Mouse (Mus musculus) heart, adult 2 months (tissue): Measurements from ENCODE around the gene Reep3. TPM values are rescaled to one million over a fixed set of nuclear protein-coding genes. Genes with fewer than 3 reads are reported as not detected.

Source experiments
- DNase-seq, 2 experiments: peaks; one replicate each; pipeline ENCODE4 v3.0.0; 2021
- H3K27ac ChIP-seq: fragments of 200-600 bp; 2 replicates; pipeline ENCODE4 v1.8.1; 2022
- H3K27me3 ChIP-seq: fragments of 200-500 bp; 2 replicates; pipeline ENCODE4 v1.6.1; 2012; ENCODE audit warnings: mild to moderate bottlenecking, low read length, inconsistent platforms, mixed read lengths; ENCODE audit not compliant: control insufficient read depth, insufficient read depth
- H3K36me3 ChIP-seq: fragments of 200-500 bp; 2 replicates; pipeline ENCODE4 v1.6.1; 2012; ENCODE audit warnings: low read length, inconsistent platforms; ENCODE audit not compliant: control insufficient read depth, insufficient read depth
- H3K4me1 ChIP-seq: fragments of 200-500 bp; 2 replicates; pipeline ENCODE4 v1.6.1; 2011; ENCODE audit warnings: low read length; ENCODE audit not compliant: control insufficient read depth, insufficient read depth
- H3K4me3 ChIP-seq: fragments of 200-600 bp; 2 replicates; pipeline ENCODE4 v1.8.1; 2022
- H3K79me2 ChIP-seq: fragments of 200-500 bp; replicated peaks from 2 replicates; pipeline ENCODE4 v1.6.1; 2012; ENCODE audit warnings: mild to moderate bottlenecking, inconsistent platforms, low read length, moderate library complexity, mixed read lengths; ENCODE audit not compliant: control insufficient read depth, insufficient read depth
- H3K9ac ChIP-seq: fragments of 200-500 bp; 2 replicates; pipeline ENCODE4 v1.6.1; 2012; ENCODE audit warnings: low read depth, mild to moderate bottlenecking, control low read depth, inconsistent platforms, low read length, mixed read lengths
- CTCF ChIP-seq: fragments of 200-600 bp; IDR thresholded peaks from 2 replicates; pipeline ENCODE4 v1.8.1; 2022; ENCODE audit warnings: antibody characterized with exemption, mild to moderate bottlenecking, moderate library complexity
- EP300 ChIP-seq: fragments of 200-500 bp; IDR thresholded peaks from 2 replicates; pipeline ENCODE4 v1.6.1; 2011; ENCODE audit warnings: low read depth, low read length, control low read depth; ENCODE audit not compliant: insufficient read depth
- POLR2A ChIP-seq: fragments of 200-500 bp; IDR thresholded peaks from 2 replicates; pipeline ENCODE4 v1.6.1; 2011; ENCODE audit warnings: mild to moderate bottlenecking, low read depth, low read length, control low read depth; ENCODE audit not compliant: insufficient read depth
- WGBS: fragments of 180-500 bp; shearing (Covaris S2); methylation state at CpG from one replicate; pipeline ENCODE4 v1.1.7; 2018; 5-methylcytosine and 5-hydroxymethylcytosine counted together
- intact Hi-C: fragments of 180-260 bp; cut with DNase I; formaldehyde crosslinking; loops from one replicate; pipeline ENCODE4 v1.15.1; 2025
- polyA plus RNA-seq: library from polyadenylated mRNA; depleted of rRNA; stranded (reverse); fragments of >200 nt; gene quantifications from 2 replicates; pipeline ENCODE4 v1.2.3, GENCODE M21; 2012
- total RNA-seq, 2 experiments: library from RNA; stranded (reverse); gene quantifications; 2 replicates each; pipeline ENCODE4 v1.2.3; 2021

Gene Reep3
- total and polyA plus RNA-seq, 3 experiments = 14.9 to 20.2 (median 19.7) TPM

GRCm38 (mm10) chr10:67029297-67029696, 67.4 kb downstream of the Reep3 start:
- Histone ChIP-seq H3K27ac (no peak overlapping the region), H3K36me3 (peaks cover 4% of the 10 kb centered on the region; the same call in 1 of the 2 replicates), H3K9ac (no peak overlapping the region), H3K4me3 (no peak overlapping the region), H3K4me1 (peaks cover 11% of the 10 kb centered on the region), H3K27me3 (no peaks in the 10 kb centered on the region), H3K79me2 (no peaks in the 10 kb centered on the region)
- intact Hi-C loops = no loop called here
- 79% methylated on average over 12 of the region's 12 CpGs for WGBS
- TF ChIP-seq CTCF (no peak), EP300 (no peak), POLR2A (no peak)
- DNase-seq = no peak

- Histone ChIP-seq H3K9ac (no peak overlapping the region), H3K27ac (peak overlapping the region; percentile 80), H3K27me3 (no peaks in the 10 kb centered on the region), H3K4me3 (no peak overlapping the region), H3K79me2 (no peaks in the 10 kb centered on the region), H3K4me1 (peaks cover 11% of the 10 kb centered on the region), H3K36me3 (peaks cover 4% of the 10 kb centered on the region; the same call in 1 of the 2 replicates)
- WGBS = 90% methylated on average over 8 of the region's 8 CpGs
- DNase-seq = no peak
- intact Hi-C loops = loop anchor here (2.0 kb wide), 1 partner anchor 20 kb away; no protein-coding TSS in a partner anchor
- TF ChIP-seq CTCF = no peak
- TF ChIP-seq POLR2A = no peak
Observed at GRCm38 (mm10) chr10:67026375-67026774, 70.4 kb downstream of the Reep3 start.

GRCm38 (mm10) chr10:67025573-67026236, 71.0 kb downstream of the Reep3 start:
- Histone ChIP-seq H3K4me1 (peaks cover 11% of the 10 kb centered on the region), H3K9ac (no peak overlapping the region), H3K27me3 (no peaks in the 10 kb centered on the region), H3K36me3 (peaks cover 4% of the 10 kb centered on the region; the same call in 1 of the 2 replicates), H3K79me2 (no peaks in the 10 kb centered on the region), H3K4me3 (no peak overlapping the region), H3K27ac (peak overlapping the region; percentile 80)
- whole genome bisulfite sequencing = 27% methylated on average over 10 of the region's 10 CpGs
- TF ChIP-seq POLR2A (no peak), EP300 (0 out of 2 replicates have a peak, but pooled peaks have one; percentile 67), CTCF (peak; percentile 34; the same call in 1 of the 2 replicates)
- intact Hi-C loops = loop anchor here (2.0 kb wide), 2 partner anchors 21 kb away; no protein-coding TSS in a partner anchor
- peak; percentile 83 to 87 for DNase-seq

DNA sequence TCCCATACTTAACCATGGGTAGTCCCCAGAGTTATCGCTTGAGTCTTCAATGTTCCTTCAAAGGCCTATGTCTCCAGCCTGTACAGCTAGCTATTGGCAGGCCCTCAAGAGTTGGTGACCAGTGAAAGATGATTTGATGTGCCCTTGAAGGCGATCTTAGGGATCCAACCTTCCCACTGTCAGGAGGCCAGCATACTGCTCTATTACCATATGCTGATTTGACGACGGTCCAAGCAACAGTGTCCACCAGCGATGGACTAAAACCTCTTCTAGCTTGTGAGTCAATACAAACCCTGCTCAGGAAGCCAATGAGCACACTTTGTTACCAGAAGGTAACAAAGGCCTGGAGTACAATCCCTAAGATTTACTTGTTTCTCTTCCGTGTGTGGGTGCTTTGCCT, 72.4 kb downstream of the Reep3 start:
- Histone ChIP-seq H3K36me3 (peaks cover 2% of the 10 kb centered on the region; the same call in 1 of the 2 replicates), H3K79me2 (no peaks in the 10 kb centered on the region), H3K4me1 (peaks cover 11% of the 10 kb centered on the region), H3K27ac (no peak overlapping the region), H3K9ac (no peak overlapping the region), H3K27me3 (no peaks in the 10 kb centered on the region), H3K4me3 (no peak overlapping the region)
- 96% methylated on average over 6 of the region's 6 CpGs for WGBS
- no peak for TF ChIP-seq EP300
- intact Hi-C loops = loop anchor here (2.0 kb wide), 1 partner anchor 20 kb away; no protein-coding TSS in a partner anchor
- DNase-seq = no peak

- Histone ChIP-seq H3K27me3 (no peaks in the 10 kb centered on the region), H3K4me3 (no peak overlapping the region), H3K36me3 (peaks cover 2% of the 10 kb centered on the region; the same call in 1 of the 2 replicates), H3K9ac (no peak overlapping the region), H3K4me1 (peaks cover 11% of the 10 kb centered on the region), H3K27ac (no peak overlapping the region), H3K79me2 (no peaks in the 10 kb centered on the region)
- no peak for TF ChIP-seq POLR2A
- no peak for TF ChIP-seq CTCF
- TF ChIP-seq EP300 = no peak
- DNase-seq = no peak
- WGBS = 75% methylated on average over 9 of the region's 9 CpGs
- intact Hi-C loops = no loop called here
Observed at GRCm38 (mm10) chr10:67023092-67023491, 73.7 kb downstream of the Reep3 start.

DNA sequence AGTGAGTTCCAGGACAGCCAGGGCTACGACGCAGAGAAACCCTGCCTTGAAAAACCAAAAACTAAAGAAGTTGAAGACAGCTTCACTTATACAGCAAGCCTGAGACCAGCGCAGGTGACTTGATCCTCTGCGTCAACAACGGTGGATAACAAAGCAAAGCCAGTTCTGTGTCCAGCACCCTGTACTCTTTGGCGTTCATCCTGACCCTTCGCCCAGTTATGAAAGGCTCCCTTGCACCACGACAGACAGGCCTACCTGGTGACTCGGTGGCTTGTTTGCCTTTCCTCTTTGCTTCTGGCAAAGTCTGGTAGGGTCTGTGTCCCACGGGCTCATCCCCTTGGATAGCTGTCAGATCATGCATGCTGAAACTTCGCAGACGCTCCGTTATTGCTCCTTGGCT, 75.3 kb downstream of the Reep3 start:
- peaks cover 11% of the 10 kb centered on the region for H3K4me1 ChIP-seq
- WGBS = 85% methylated on average over 13 of the region's 13 CpGs
- no peak overlapping the region for H3K4me3 ChIP-seq
- intact Hi-C loops = no loop called here
- H3K9ac ChIP-seq = no peak overlapping the region
- no peak for TF ChIP-seq CTCF
- TF ChIP-seq POLR2A = no peak
- peaks cover 2% of the 10 kb centered on the region; the same call in 1 of the 2 replicates for H3K36me3 ChIP-seq
- no peak for DNase-seq
- no peaks in the 10 kb centered on the region for H3K27me3 ChIP-seq
- no peaks in the 10 kb centered on the region for H3K79me2 ChIP-seq
- no peak overlapping the region for H3K27ac ChIP-seq
